Mouse (Mus musculus): ENCODE data around the gene Stk32b. TPM values are rescaled to one million over a fixed set of nuclear protein-coding genes. Genes with fewer than 3 reads are reported as not detected.

The Stk32b gene
- polyA plus RNA-seq, 1 experiment = 0.44 TPM

- TF ChIP-seq CTCF (IDR thresholded peaks at IDR 0.05; ENCODE audit: borderline replicate concordance, insufficient read depth, low read length) (no peak), POLR2A (IDR thresholded peaks at IDR 0.05; ENCODE audit: low read depth, low read length) (no peak)
- H3K4me1 ChIP-seq (ENCODE audit: control insufficient read depth, insufficient read depth, low read length) = no peaks in the 10 kb centered on the region
- H3K27ac ChIP-seq (ENCODE audit: insufficient read depth, low read length) = no peak overlapping the region
- H3K4me3 ChIP-seq (ENCODE audit: insufficient read depth, low read length) = no peak overlapping the region
Measured at GRCm38 (mm10) chr5:37670781-37671180, 46.2 kb downstream of the Stk32b start.

GRCm38 (mm10) chr5:37664962-37665361, 52.0 kb downstream of the Stk32b start:
- Histone ChIP-seq H3K4me3 (ENCODE audit: insufficient read depth, low read length) (no peak overlapping the region), H3K27ac (ENCODE audit: insufficient read depth, low read length) (no peak overlapping the region), H3K4me1 (ENCODE audit: control insufficient read depth, insufficient read depth, low read length) (no peaks in the 10 kb centered on the region)
- no peak for TF ChIP-seq CTCF (IDR thresholded peaks at IDR 0.05; ENCODE audit: borderline replicate concordance, insufficient read depth, low read length)
- TF ChIP-seq POLR2A (IDR thresholded peaks at IDR 0.05; ENCODE audit: low read depth, low read length) = no peak

GRCm38 (mm10) chr5:37659177-37659576, 57.8 kb downstream of the Stk32b start:
- no peak overlapping the region for H3K4me3 ChIP-seq (ENCODE audit: insufficient read depth, low read length)
- H3K4me1 ChIP-seq (ENCODE audit: control insufficient read depth, insufficient read depth, low read length) = no peaks in the 10 kb centered on the region
- no peak overlapping the region for H3K27ac ChIP-seq (ENCODE audit: insufficient read depth, low read length)
- TF ChIP-seq POLR2A (IDR thresholded peaks at IDR 0.05; ENCODE audit: low read depth, low read length) (no peak), CTCF (IDR thresholded peaks at IDR 0.05; ENCODE audit: borderline replicate concordance, insufficient read depth, low read length) (no peak)

GRCm38 (mm10) chr5:37657741-37658140, 59.2 kb downstream of the Stk32b start:
- TF ChIP-seq CTCF (IDR thresholded peaks at IDR 0.05; ENCODE audit: borderline replicate concordance, insufficient read depth, low read length) (no peak), POLR2A (IDR thresholded peaks at IDR 0.05; ENCODE audit: low read depth, low read length) (no peak)
- H3K4me1 ChIP-seq (ENCODE audit: control insufficient read depth, insufficient read depth, low read length) = no peaks in the 10 kb centered on the region
- H3K4me3 ChIP-seq (ENCODE audit: insufficient read depth, low read length) = no peak overlapping the region
- no peak overlapping the region for H3K27ac ChIP-seq (ENCODE audit: insufficient read depth, low read length)

- no peak for TF ChIP-seq CTCF (IDR thresholded peaks at IDR 0.05; ENCODE audit: borderline replicate concordance, insufficient read depth, low read length)
- no peak for TF ChIP-seq POLR2A (IDR thresholded peaks at IDR 0.05; ENCODE audit: low read depth, low read length)
- H3K4me1 ChIP-seq (ENCODE audit: control insufficient read depth, insufficient read depth, low read length) = no peaks in the 10 kb centered on the region
- H3K4me3 ChIP-seq (ENCODE audit: insufficient read depth, low read length) = no peak overlapping the region
- no peak overlapping the region for H3K27ac ChIP-seq (ENCODE audit: insufficient read depth, low read length)
Measured at GRCm38 (mm10) chr5:37655208-37655607, 61.8 kb downstream of the Stk32b start.

- no peaks in the 10 kb centered on the region for H3K4me1 ChIP-seq (ENCODE audit: control insufficient read depth, insufficient read depth, low read length)
- H3K4me3 ChIP-seq (ENCODE audit: insufficient read depth, low read length) = no peak overlapping the region
- H3K27ac ChIP-seq (ENCODE audit: insufficient read depth, low read length) = no peak overlapping the region
- TF ChIP-seq CTCF (IDR thresholded peaks at IDR 0.05; ENCODE audit: borderline replicate concordance, insufficient read depth, low read length) (no peak), POLR2A (IDR thresholded peaks at IDR 0.05; ENCODE audit: low read depth, low read length) (no peak)
Measured at GRCm38 (mm10) chr5:37650681-37651211, 66.2 kb downstream of the Stk32b start.

GRCm38 (mm10) chr5:37650089-37650601, 66.8 kb downstream of the Stk32b start:
- no peak overlapping the region for H3K27ac ChIP-seq (ENCODE audit: insufficient read depth, low read length)
- H3K4me3 ChIP-seq (ENCODE audit: insufficient read depth, low read length) = no peak overlapping the region
- TF ChIP-seq POLR2A (IDR thresholded peaks at IDR 0.05; ENCODE audit: low read depth, low read length) (no peak), CTCF (IDR thresholded peaks at IDR 0.05; ENCODE audit: borderline replicate concordance, insufficient read depth, low read length) (no peak)
- no peaks in the 10 kb centered on the region for H3K4me1 ChIP-seq (ENCODE audit: control insufficient read depth, insufficient read depth, low read length)

GRCm38 (mm10) chr5:37644082-37644481, 72.9 kb downstream of the Stk32b start:
- no peaks in the 10 kb centered on the region for H3K4me1 ChIP-seq (ENCODE audit: control insufficient read depth, insufficient read depth, low read length)
- H3K4me3 ChIP-seq (ENCODE audit: insufficient read depth, low read length) = no peak overlapping the region
- TF ChIP-seq POLR2A (IDR thresholded peaks at IDR 0.05; ENCODE audit: low read depth, low read length) (no peak), CTCF (IDR thresholded peaks at IDR 0.05; ENCODE audit: borderline replicate concordance, insufficient read depth, low read length) (no peak)
- no peak overlapping the region for H3K27ac ChIP-seq (ENCODE audit: insufficient read depth, low read length)

GRCm38 (mm10) chr5:37642486-37642885, 74.5 kb downstream of the Stk32b start:
- TF ChIP-seq CTCF (IDR thresholded peaks at IDR 0.05; ENCODE audit: borderline replicate concordance, insufficient read depth, low read length) (no peak), POLR2A (IDR thresholded peaks at IDR 0.05; ENCODE audit: low read depth, low read length) (no peak)
- Histone ChIP-seq H3K4me1 (ENCODE audit: control insufficient read depth, insufficient read depth, low read length) (no peaks in the 10 kb centered on the region), H3K4me3 (ENCODE audit: insufficient read depth, low read length) (no peak overlapping the region), H3K27ac (ENCODE audit: insufficient read depth, low read length) (no peak overlapping the region)

- H3K27ac ChIP-seq (ENCODE audit: insufficient read depth, low read length) = no peak overlapping the region
- no peak overlapping the region for H3K4me3 ChIP-seq (ENCODE audit: insufficient read depth, low read length)
- no peaks in the 10 kb centered on the region for H3K4me1 ChIP-seq (ENCODE audit: control insufficient read depth, insufficient read depth, low read length)
- no peak for TF ChIP-seq CTCF (IDR thresholded peaks at IDR 0.05; ENCODE audit: borderline replicate concordance, insufficient read depth, low read length)
- no peak for TF ChIP-seq POLR2A (IDR thresholded peaks at IDR 0.05; ENCODE audit: low read depth, low read length)
Measured at GRCm38 (mm10) chr5:37634791-37635190, 82.2 kb downstream of the Stk32b start.
